Mouse (Mus musculus) midbrain, embryonic 15.5 days (tissue): Measurements from ENCODE around the gene Qtrt2. TPM values are rescaled to one million over a fixed set of nuclear protein-coding genes. Genes with fewer than 3 reads are reported as not detected.

Experiments used
- ATAC-seq: fragments of 200-750 bp; cut with Nextera tagmentation; replicated peaks from 2 replicates; pipeline ENCODE4 v1.8.0; 2017; ENCODE audit warnings: moderate TSS enrichment
- H3K27ac ChIP-seq: fragments of 300-500 bp; sonication (generic); 2 replicates; pipeline ENCODE4 v1.5.1; 2015; ENCODE audit warnings: mild to moderate bottlenecking, inconsistent platforms
- H3K27me3 ChIP-seq: fragments of 300-500 bp; sonication (generic); replicated peaks from 2 replicates; pipeline ENCODE4 v1.6.1; 2015; ENCODE audit warnings: inconsistent platforms
- H3K36me3 ChIP-seq: fragments of 300-500 bp; sonication (generic); replicated peaks from 2 replicates; pipeline ENCODE4 v1.6.1; 2015; ENCODE audit warnings: inconsistent platforms
- H3K4me1 ChIP-seq: fragments of 300-500 bp; sonication (generic); 2 replicates; pipeline ENCODE4 v1.6.1; 2015; ENCODE audit warnings: inconsistent platforms
- H3K4me2 ChIP-seq: fragments of 300-500 bp; sonication (generic); 2 replicates; pipeline ENCODE4 v1.6.1; 2015; ENCODE audit warnings: inconsistent platforms, mild to moderate bottlenecking, moderate library complexity
- H3K4me3 ChIP-seq: fragments of 300-500 bp; sonication (generic); 2 replicates; pipeline ENCODE4 v1.5.1; 2015; ENCODE audit warnings: mild to moderate bottlenecking, inconsistent platforms
- H3K9ac ChIP-seq: fragments of 300-500 bp; sonication (generic); 2 replicates; pipeline ENCODE4 v1.6.1; 2015; ENCODE audit warnings: mild to moderate bottlenecking, inconsistent platforms
- H3K9me3 ChIP-seq: fragments of 300-500 bp; sonication (generic); 2 replicates; pipeline ENCODE4 v1.6.1; 2016; ENCODE audit warnings: inconsistent platforms
- WGBS: fragments of 180-500 bp; shearing (Covaris S2); methylation state at CpG from one replicate; pipeline ENCODE4 v1.1.7; 2015; ENCODE audit warnings: mixed read lengths; 5-methylcytosine and 5-hydroxymethylcytosine counted together
- polyA plus RNA-seq: library from polyadenylated mRNA; unstranded; fragments of >200 nt; fragmentation: Nextera tagmentation; extraction: Ambion mirVana; gene quantifications from 2 replicates; pipeline ENCODE4 v1.2.1, GENCODE M21; 2015

Qtrt2 gene
- 17.2 and 18.1 TPM in 2 replicates for polyA plus RNA-seq

GRCm38 (mm10) chr16:43926341-43926859 is at the start of gene Qtrt2:
TSS of gene Qtrt2 (minus strand) at chr16:43926809.
- Histone ChIP-seq H3K4me1 (peaks cover 8% of the 10 kb centered on the region; the same call in 1 of the 2 replicates), H3K36me3 (no peaks in the 10 kb centered on the region), H3K27ac (no peak within 1 kb of the TSS; the same call in 1 of the 2 replicates), H3K4me2 (no peak within 1 kb of the TSS), H3K9ac (no peak within 1 kb of the TSS), H3K4me3 (no peak within 1 kb of the TSS), H3K27me3 (no peaks in the 10 kb centered on the region), H3K9me3 (no peaks in the 10 kb centered on the region)
- WGBS: 52% methylated on average over 6 of the region's 6 CpGs
- ATAC-seq: no peak

DNA sequence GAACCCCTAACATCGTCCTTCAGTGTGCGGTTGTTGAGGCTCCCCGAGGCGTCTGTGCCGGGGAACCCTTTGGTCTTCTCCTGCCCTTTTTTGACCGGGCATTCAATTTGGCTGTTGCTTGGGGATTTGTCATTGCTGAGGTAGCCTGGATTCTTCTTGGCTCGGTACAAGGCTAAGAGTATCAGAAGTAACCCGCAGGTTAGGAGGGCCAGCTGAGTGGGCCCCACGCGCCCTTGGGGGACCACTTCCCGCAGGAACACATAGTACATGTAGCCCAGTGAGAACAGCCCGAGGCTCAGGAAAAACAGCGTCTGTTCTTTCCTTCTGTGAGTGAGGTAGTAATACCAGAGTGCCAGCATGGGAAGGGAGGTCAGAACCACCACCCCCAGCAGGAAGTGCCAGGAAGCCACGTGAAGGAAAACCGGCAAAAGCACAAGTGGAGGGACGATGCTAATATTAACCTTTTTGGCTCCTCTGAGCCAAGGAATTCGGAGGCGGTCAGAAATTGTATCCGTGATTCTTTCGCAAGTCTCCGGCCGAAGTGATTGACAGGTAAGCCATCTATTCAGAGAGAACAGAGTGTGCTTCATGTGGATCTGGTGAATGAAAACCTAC is 47.1 kb upstream of the Qtrt2 start:
- Histone ChIP-seq H3K27me3 (no peaks in the 10 kb centered on the region), H3K4me2 (no peak overlapping the region), H3K9me3 (no peaks in the 10 kb centered on the region), H3K4me1 (peaks cover under 1% of the 10 kb centered on the region; the same call in 1 of the 2 replicates), H3K9ac (no peak overlapping the region), H3K27ac (no peak overlapping the region), H3K4me3 (no peak overlapping the region), H3K36me3 (no peaks in the 10 kb centered on the region)
- no peak for ATAC-seq
- 83% methylated on average over 22 of the region's 22 CpGs for WGBS

DNA sequence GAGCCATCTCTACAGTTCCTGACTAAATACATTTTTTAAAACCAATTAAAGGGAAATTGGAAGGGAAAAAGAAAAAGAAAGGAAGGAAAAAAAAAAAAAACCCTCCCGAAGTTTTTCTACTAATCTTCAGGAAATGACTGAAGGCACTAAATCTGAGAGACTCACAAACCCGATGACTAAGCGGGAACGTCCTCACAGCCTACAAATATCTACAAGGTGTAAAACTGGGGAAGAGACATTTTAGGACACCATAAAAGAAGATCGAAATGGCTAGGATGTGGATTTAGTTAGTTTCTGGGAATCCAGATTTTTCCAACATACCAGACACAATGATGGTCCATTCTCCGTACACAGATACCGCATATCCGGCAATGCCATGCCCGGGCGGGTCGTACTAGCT is 46.5 kb upstream of the Qtrt2 start:
- Histone ChIP-seq H3K27ac (no peak overlapping the region), H3K4me2 (no peak overlapping the region), H3K9ac (no peak overlapping the region), H3K9me3 (no peaks in the 10 kb centered on the region), H3K4me1 (no peaks in the 10 kb centered on the region), H3K4me3 (no peak overlapping the region), H3K27me3 (no peaks in the 10 kb centered on the region), H3K36me3 (no peaks in the 10 kb centered on the region)
- no peak for ATAC-seq
- WGBS: 94% methylated on average over 11 of the region's 11 CpGs

DNA sequence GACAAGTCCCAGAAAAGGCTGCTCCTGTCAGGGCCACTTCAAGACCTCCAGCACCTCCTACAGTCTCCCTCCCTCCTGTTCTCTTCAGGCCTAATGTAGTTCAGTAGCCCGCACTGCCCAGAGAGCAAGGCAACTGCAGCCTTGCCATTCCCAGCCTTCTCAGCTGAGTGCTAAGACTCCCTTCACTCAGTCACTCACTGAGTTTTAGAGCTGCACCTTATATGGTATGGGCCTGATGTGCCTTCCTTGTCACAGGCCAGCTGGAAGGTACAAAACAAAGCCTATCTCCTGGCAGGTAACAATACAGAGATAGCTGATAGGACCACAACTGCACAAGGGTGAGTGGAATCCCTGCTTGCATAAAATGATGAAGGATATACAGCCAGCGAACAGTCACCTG is 45.8 kb upstream of the Qtrt2 start:
- Histone ChIP-seq H3K27ac (no peak overlapping the region), H3K9ac (no peak overlapping the region), H3K4me1 (no peaks in the 10 kb centered on the region), H3K36me3 (no peaks in the 10 kb centered on the region), H3K4me3 (no peak overlapping the region), H3K9me3 (no peaks in the 10 kb centered on the region), H3K4me2 (no peak overlapping the region), H3K27me3 (no peaks in the 10 kb centered on the region)
- WGBS: 93% methylated on average over 2 of the region's 2 CpGs
- ATAC-seq: no peak

- Histone ChIP-seq H3K27me3 (no peaks in the 10 kb centered on the region), H3K4me2 (no peak overlapping the region), H3K9me3 (no peaks in the 10 kb centered on the region), H3K27ac (no peak overlapping the region), H3K4me3 (no peak overlapping the region), H3K36me3 (no peaks in the 10 kb centered on the region), H3K4me1 (no peaks in the 10 kb centered on the region), H3K9ac (no peak overlapping the region)
- WGBS: 92% methylated on average over 9 of the region's 9 CpGs
- ATAC-seq: no peak
These were observed 45.1 kb upstream of the Qtrt2 start for GRCm38 (mm10) chr16:43971741-43972140.

DNA sequence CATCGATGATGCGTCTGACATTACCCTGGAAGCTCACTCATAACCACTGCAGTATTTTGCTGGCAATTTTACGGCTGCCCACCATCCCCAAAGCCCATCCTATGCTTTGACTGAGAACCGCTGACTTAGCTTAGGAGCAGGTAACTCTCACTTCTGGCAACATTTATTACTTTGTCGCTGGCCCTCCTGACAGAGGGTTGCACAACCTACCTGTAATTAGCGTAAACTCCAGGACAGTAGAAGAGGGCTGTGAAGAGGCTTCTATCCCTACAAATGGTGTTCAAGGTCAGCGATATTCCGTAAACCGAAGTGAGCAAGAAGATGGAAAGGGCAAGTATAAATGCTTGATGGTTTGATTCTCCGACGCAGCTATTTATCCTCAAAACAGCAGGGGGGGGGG is 44.6 kb upstream of the Qtrt2 start:
- no peaks in the 10 kb centered on the region for H3K9me3 ChIP-seq
- no peaks in the 10 kb centered on the region for H3K4me1 ChIP-seq
- no peak overlapping the region for H3K4me2 ChIP-seq
- H3K36me3 ChIP-seq: no peaks in the 10 kb centered on the region
- H3K27ac ChIP-seq: no peak overlapping the region
- no peak overlapping the region for H3K9ac ChIP-seq
- no peak for ATAC-seq
- H3K27me3 ChIP-seq: no peaks in the 10 kb centered on the region
- H3K4me3 ChIP-seq: no peak overlapping the region
- WGBS: 91% methylated on average over 11 of the region's 11 CpGs

DNA sequence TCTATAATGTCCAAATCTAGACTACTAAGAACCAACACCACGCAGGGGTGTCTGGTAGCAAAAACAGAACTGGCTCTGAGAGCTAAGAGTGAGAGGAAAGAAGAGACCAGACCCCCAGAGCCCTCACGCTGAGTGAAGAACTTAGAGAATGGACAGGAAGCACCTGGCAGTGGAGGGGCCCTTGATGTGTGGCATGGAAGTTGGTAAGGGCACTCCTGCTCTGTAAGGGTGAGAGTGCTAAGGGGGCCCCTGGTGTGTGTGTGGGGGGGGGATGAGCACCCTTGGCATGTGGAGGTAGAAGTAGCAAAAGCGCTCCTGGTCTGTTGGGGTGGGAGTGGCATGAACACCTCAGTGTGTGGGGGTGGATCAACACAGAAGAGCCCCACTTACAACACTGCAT is 43.8 kb upstream of the Qtrt2 start:
- Histone ChIP-seq H3K36me3 (no peaks in the 10 kb centered on the region), H3K27me3 (no peaks in the 10 kb centered on the region), H3K9me3 (no peaks in the 10 kb centered on the region), H3K27ac (no peak overlapping the region), H3K4me3 (no peak overlapping the region), H3K4me1 (no peaks in the 10 kb centered on the region), H3K9ac (no peak overlapping the region), H3K4me2 (no peak overlapping the region)
- WGBS: 85% methylated on average over 3 of the region's 3 CpGs
- no peak for ATAC-seq

DNA sequence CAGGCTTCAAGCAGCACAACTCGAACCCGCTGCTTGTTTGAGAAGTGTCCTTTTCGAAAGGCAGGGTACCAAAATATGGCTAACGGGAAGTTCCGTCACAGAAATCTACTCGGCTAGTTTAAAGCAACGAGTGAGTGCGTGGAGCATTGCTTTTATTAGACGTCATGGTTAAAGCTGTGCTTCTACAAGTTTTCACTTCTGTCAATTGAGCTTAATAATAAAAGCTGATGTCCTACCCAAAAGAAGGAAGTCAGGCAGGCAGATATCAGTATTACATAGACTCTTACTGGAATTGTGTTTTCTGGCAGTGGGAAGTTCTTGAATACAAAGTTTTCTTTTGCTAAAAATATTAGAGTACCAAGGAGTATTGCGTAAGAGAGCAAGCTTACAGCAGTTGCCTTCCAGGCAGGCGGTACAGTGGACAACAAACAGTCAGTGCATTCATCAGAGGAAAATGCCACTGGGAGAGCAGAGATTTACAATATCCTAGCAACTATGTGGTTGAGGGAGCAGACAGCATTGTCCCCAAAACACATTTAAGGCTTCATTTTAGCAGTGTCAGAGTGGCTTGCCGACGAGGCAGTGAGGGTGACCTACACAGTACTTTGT is 39.3 kb upstream of the Qtrt2 start:
- Histone ChIP-seq H3K4me3 (no peak overlapping the region), H3K9ac (no peak overlapping the region), H3K4me2 (no peak overlapping the region), H3K27ac (no peak overlapping the region), H3K27me3 (no peaks in the 10 kb centered on the region), H3K36me3 (no peaks in the 10 kb centered on the region), H3K9me3 (no peaks in the 10 kb centered on the region), H3K4me1 (no peaks in the 10 kb centered on the region)
- ATAC-seq: 0 out of 2 replicates have a peak, but pooled peaks have one; percentile 37
- 72% methylated on average over 13 of the region's 13 CpGs for WGBS

GRCm38 (mm10) chr16:43963780-43964179 is 37.2 kb upstream of the Qtrt2 start:
- Histone ChIP-seq H3K4me2 (no peak overlapping the region), H3K27me3 (no peaks in the 10 kb centered on the region), H3K4me3 (no peak overlapping the region), H3K9ac (no peak overlapping the region), H3K27ac (no peak overlapping the region), H3K4me1 (no peaks in the 10 kb centered on the region), H3K36me3 (no peaks in the 10 kb centered on the region), H3K9me3 (no peaks in the 10 kb centered on the region)
- WGBS: 60% methylated on average over 3 of the region's 3 CpGs
- no peak for ATAC-seq

DNA sequence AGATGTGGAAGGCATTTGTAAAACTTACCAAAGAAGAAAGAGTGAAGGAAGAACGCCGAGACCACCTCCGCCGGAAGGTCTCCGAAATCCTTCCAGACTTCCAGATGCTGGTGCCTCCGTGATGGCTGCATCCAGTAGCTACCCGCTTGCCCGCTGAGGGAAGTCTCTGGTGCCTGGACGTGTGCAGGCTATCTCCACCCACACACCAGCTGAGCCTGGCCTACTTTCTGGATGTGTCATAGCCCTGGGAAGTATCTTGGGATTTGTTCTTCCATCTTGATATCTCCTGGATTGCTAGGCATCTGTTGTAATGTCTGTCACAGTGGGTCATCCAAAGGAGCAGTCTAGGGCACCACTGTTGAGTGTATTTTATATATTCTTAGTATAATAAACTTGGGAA is 36.7 kb upstream of the Qtrt2 start:
- no peak overlapping the region for H3K27ac ChIP-seq
- H3K9ac ChIP-seq: no peak overlapping the region
- H3K4me3 ChIP-seq: no peak overlapping the region
- no peak overlapping the region for H3K4me2 ChIP-seq
- H3K36me3 ChIP-seq: no peaks in the 10 kb centered on the region
- 91% methylated on average over 9 of the region's 9 CpGs for WGBS
- H3K4me1 ChIP-seq: no peaks in the 10 kb centered on the region
- H3K9me3 ChIP-seq: no peaks in the 10 kb centered on the region
- no peaks in the 10 kb centered on the region for H3K27me3 ChIP-seq
- no peak for ATAC-seq

- H3K36me3 ChIP-seq: no peaks in the 10 kb centered on the region
- no peaks in the 10 kb centered on the region for H3K27me3 ChIP-seq
- no peak overlapping the region for H3K9ac ChIP-seq
- H3K27ac ChIP-seq: no peak overlapping the region
- H3K4me2 ChIP-seq: no peak overlapping the region
- WGBS: 93% methylated on average over 4 of the region's 4 CpGs
- H3K4me1 ChIP-seq: no peaks in the 10 kb centered on the region
- H3K9me3 ChIP-seq: no peaks in the 10 kb centered on the region
- no peak for ATAC-seq
- no peak overlapping the region for H3K4me3 ChIP-seq
These were observed 31.4 kb upstream of the Qtrt2 start for GRCm38 (mm10) chr16:43958038-43958437.

GRCm38 (mm10) chr16:43954913-43955312 is 28.3 kb upstream of the Qtrt2 start:
- H3K9me3 ChIP-seq: no peaks in the 10 kb centered on the region
- ATAC-seq: no peak
- 77% methylated on average over 6 of the region's 6 CpGs for WGBS

DNA sequence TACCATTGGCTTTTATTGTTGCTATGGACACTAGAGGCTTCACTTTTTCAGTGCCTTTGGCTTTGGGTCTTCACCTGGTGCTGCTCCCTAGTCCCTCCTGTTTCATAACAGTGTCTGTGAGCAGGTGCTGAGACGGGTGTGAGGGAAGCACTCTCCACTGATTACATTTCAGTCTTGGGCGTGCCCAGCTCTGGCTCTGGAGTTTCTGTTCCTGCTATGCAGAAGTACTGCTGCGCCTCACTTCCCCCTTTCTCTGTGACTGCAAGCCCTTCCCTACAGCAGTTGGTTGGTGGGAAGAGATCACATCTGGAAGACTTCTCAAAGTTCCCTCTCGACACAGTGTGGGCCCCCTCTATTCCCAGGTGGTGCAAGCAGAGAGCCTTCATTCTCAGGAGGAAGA is 25.0 kb upstream of the Qtrt2 start:
- Histone ChIP-seq H3K4me3 (no peak overlapping the region), H3K36me3 (no peaks in the 10 kb centered on the region), H3K27me3 (no peaks in the 10 kb centered on the region), H3K4me2 (no peak overlapping the region), H3K4me1 (no peaks in the 10 kb centered on the region), H3K9me3 (no peaks in the 10 kb centered on the region), H3K27ac (no peak overlapping the region), H3K9ac (no peak overlapping the region)
- 81% methylated on average over 4 of the region's 4 CpGs for WGBS
- no peak for ATAC-seq

More at GRCm38 (mm10) chr16:43954913-43955312, 28.3 kb upstream of the Qtrt2 start:
- no peak overlapping the region for H3K27ac ChIP-seq
- no peak overlapping the region for H3K9ac ChIP-seq
- H3K27me3 ChIP-seq: no peaks in the 10 kb centered on the region
- no peak overlapping the region for H3K4me3 ChIP-seq
- H3K4me1 ChIP-seq: no peaks in the 10 kb centered on the region
- no peak overlapping the region for H3K4me2 ChIP-seq
- H3K36me3 ChIP-seq: no peaks in the 10 kb centered on the region
